Mouse (Mus musculus) ES-E14 (cell line): ENCODE data around the gene F12.

Experiments
- HCFC1 ChIP-seq: IDR thresholded peaks from 2 replicates; pipeline ENCODE4 v1.6.1; 2012; ENCODE audit warnings: low read length, inconsistent platforms, borderline replicate concordance; ENCODE audit not compliant: insufficient read depth
- ZC3H11A ChIP-seq: IDR thresholded peaks from 2 replicates; pipeline ENCODE4 v1.6.1; 2012; ENCODE audit warnings: low read depth, mild to moderate bottlenecking, inconsistent platforms, low read length, borderline replicate concordance
- ZNF384 ChIP-seq: IDR thresholded peaks from 2 replicates; pipeline ENCODE4 v1.6.1; 2012; ENCODE audit warnings: low read depth, low read length, inconsistent platforms

GRCm38 (mm10) chr13:55381790-55382189, 44.8 kb downstream of the F12 start:
- TF ChIP-seq ZC3H11A (no peak), HCFC1 (no peak), ZNF384 (no peak)
